Mouse (Mus musculus) erythroblast, embryonic 14.5 days (primary cell): ENCODE results near the gene Ndufb4.

Source experiments
- GATA1 ChIP-seq: IDR thresholded peaks from 2 replicates; pipeline ENCODE4 v1.6.1; 2012; ENCODE audit warnings: low read length, inconsistent platforms, mixed read lengths
- TAL1 ChIP-seq: IDR thresholded peaks from 3 replicates; pipeline ENCODE4 v1.6.1; 2012; ENCODE audit warnings: low read length, inconsistent platforms, mixed read lengths

GRCm38 (mm10) chr16:37684259-37684633, 30.0 kb upstream of the Ndufb4 start:
- no peak for TF ChIP-seq GATA1
- no peak for TF ChIP-seq TAL1
